Mouse (Mus musculus): ENCODE measurements at regions not wholly inside any gene's neighbourhood (a gene's known extent, or its start where the extent isn't known, plus 50 kb on each side); places are given as distances from the start of the nearest gene placed in this dataset.
"Not testable (repeated sequence)": the region's sequence is repeated elsewhere in the genome, so short reads cannot be mapped to it uniquely, and the experiment has no call there.

DNA sequence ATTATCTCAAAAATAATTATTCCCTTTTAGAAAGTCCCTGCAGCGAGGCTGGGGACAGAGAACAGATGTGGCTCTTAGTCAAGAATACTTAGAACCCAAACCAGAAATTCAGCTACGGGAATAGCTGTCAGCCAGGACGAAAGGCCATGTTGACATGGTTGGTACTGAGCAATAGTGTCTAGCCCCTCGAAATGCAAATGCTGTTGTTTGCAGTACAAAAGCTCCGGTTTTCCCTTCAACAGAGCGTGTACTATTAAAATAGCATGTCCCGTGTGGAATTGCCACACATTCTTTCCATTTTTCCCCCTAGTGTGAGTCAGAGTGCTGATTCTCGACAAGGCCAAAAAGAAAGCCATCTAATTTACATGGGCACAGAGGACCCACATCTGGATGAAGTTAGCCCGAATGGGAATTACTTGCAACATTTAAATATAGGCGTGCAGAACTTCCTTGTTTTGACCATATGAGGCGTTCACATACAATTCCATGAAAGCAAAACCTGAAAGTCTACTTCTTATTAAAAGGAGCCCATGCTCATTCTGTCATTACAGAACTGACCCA lies 253.7 kb downstream of the Pten start:
- H3K4me1 ChIP-seq (ENCODE audit: control insufficient read depth, insufficient read depth, insufficient read length, low read length), result no peaks in the 10 kb centered on the region
- WGBS, result 89% methylated on average over 11 of the region's 11 CpGs
- H3K27me3 ChIP-seq (ENCODE audit: control insufficient read depth, insufficient read depth, low read length), result no peaks in the 10 kb centered on the region
- H3K36me3 ChIP-seq (ENCODE audit: control insufficient read depth, insufficient read depth, low read length), result no peaks in the 10 kb centered on the region
- no peak overlapping the region for H3K4me3 ChIP-seq (ENCODE audit: low read depth, low read length)
- TF ChIP-seq CTCF (IDR thresholded peaks at IDR 0.05; ENCODE audit: extremely low read depth, insufficient read length, insufficient replicate concordance, low read depth, low read length) (no peak), POLR2A (IDR thresholded peaks at IDR 0.05; ENCODE audit: low read depth, low read length) (no peak)
- H3K27ac ChIP-seq (ENCODE audit: insufficient read depth, low read depth, low read length), result no peak overlapping the region

DNA sequence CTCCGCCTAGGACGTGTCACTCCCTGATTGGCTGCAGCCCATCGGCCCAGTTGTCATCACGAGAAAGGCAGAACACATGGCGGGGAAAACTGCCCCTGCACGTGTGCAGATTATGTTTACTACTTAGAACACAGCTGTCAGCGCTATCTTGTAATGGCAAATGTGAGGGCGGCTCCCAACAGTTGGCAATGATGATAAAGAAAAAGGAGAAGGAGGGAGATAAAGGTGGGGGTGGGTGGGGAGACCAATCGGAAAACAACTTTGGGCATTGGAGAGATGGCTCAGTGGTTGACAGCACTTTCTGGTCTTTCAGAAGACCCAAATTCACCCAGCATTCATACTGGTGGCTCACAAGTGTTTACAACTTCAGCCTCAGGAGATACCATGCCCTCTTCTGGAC lies 257.6 kb downstream of the Pten start:
- not testable (repeated sequence) for H3K36me3 ChIP-seq (ENCODE audit: control insufficient read depth, insufficient read depth, low read length); H3K4me3 ChIP-seq (ENCODE audit: low read depth, low read length); H3K27ac ChIP-seq (ENCODE audit: insufficient read depth, low read depth, low read length); H3K27me3 ChIP-seq (ENCODE audit: control insufficient read depth, insufficient read depth, low read length); H3K4me1 ChIP-seq (ENCODE audit: control insufficient read depth, insufficient read depth, insufficient read length, low read length)
- WGBS, result 85% methylated on average over 9 of the region's 9 CpGs

DNA sequence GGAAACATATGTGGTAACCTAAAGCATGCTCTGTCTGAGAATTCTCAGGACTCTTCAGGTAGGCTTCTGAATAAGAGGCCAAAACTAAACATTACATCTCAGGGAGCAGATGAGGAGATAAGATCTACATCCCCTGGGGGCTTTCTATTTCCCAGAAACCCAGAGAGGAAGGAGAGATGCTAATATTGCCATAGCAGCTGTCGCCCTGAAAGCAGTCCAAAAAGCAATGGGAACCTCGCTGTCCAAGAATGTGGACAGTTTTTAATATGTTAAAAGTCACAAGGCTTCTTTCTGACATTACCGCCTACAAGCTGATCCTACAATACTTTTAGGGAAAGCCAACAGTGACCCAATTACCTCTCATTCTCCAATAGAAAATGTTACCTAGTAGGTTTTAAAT lies 263.9 kb downstream of the Pten start:
- no peak overlapping the region for H3K4me3 ChIP-seq (ENCODE audit: low read depth, low read length)
- no peak overlapping the region for H3K27ac ChIP-seq (ENCODE audit: insufficient read depth, low read depth, low read length)
- H3K4me1 ChIP-seq (ENCODE audit: control insufficient read depth, insufficient read depth, insufficient read length, low read length), result no peaks in the 10 kb centered on the region
- no peaks in the 10 kb centered on the region for H3K36me3 ChIP-seq (ENCODE audit: control insufficient read depth, insufficient read depth, low read length)
- no peak for TF ChIP-seq POLR2A (IDR thresholded peaks at IDR 0.05; ENCODE audit: low read depth, low read length)
- no peak for TF ChIP-seq CTCF (IDR thresholded peaks at IDR 0.05; ENCODE audit: extremely low read depth, insufficient read length, insufficient replicate concordance, low read depth, low read length)
- WGBS, result 81% methylated on average over 3 of the region's 3 CpGs
- no peaks in the 10 kb centered on the region for H3K27me3 ChIP-seq (ENCODE audit: control insufficient read depth, insufficient read depth, low read length)

DNA sequence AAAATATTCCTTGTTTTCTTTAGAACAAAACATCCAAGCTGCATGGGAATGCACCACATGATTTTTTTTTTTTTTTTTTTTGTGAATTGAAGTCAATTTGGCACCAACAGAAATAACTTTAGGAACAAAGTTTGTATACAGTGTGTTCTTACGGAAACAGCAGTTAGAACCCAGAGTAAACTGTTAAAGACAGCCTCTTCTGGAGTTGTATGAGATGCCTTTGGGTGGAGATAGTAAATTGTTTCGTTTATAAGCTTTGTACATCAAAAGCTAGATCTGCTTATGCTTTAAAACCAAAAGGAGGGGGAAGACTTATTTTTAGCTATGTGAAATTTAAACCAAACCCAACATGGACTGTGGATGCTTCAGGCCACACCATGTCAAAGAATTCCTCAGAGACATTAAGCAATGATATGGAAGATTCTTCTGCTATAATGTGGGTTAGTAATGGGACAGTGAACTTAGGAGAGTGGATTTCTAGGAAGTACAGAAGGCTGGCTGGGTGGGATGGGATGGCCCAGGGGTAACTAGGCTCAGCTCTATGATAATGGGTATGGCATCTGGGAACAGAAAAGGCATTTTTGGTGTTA lies 265.6 kb downstream of the Pten start:
- TF ChIP-seq CTCF (IDR thresholded peaks at IDR 0.05; ENCODE audit: extremely low read depth, insufficient read length, insufficient replicate concordance, low read depth, low read length) (no peak), POLR2A (IDR thresholded peaks at IDR 0.05; ENCODE audit: low read depth, low read length) (no peak)
- Histone ChIP-seq H3K27ac (ENCODE audit: insufficient read depth, low read depth, low read length) (no peak overlapping the region), H3K36me3 (ENCODE audit: control insufficient read depth, insufficient read depth, low read length) (no peaks in the 10 kb centered on the region), H3K4me3 (ENCODE audit: low read depth, low read length) (no peak overlapping the region), H3K27me3 (ENCODE audit: control insufficient read depth, insufficient read depth, low read length) (no peaks in the 10 kb centered on the region), H3K4me1 (ENCODE audit: control insufficient read depth, insufficient read depth, insufficient read length, low read length) (no peaks in the 10 kb centered on the region)
- WGBS, result 63% methylated on average over 2 of the region's 2 CpGs

DNA sequence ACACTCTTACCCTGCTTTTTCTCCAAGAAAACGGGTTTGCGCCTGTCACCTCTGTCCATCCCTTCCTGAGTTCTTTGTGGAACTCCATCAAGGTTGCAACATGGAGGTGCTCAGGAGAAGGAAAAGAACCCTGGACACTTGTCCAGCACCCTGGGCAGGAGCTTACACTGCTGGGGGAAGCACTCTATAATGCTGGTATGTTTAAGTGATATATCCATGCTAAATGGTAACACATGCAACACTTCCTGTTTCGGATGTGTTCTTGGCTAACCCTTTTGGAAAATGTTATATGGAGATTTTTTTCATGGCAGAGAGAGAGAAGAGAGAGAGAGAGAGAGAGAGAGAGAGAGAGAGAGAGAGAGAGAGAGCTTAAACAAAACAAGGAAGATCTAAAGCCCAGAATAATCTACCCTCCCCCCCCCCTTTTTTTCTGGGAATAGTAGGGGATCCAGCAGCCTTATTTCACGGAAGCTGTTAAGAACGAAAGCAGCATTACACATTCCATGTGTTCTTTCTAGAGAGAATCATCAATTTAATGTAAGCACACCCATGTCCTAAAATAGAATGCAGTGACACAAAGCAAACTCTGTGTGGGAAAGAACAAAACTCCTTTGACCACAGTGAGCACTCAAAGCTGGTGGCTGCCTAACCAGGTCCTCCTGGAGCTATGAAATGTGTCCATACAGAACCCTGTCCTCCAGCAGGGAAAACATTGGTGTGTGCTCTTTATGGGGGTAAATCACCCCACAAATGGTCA lies 272.6 kb downstream of the Pten start:
- H3K36me3 ChIP-seq (ENCODE audit: control insufficient read depth, insufficient read depth, low read length), result no peaks in the 10 kb centered on the region
- no peak overlapping the region for H3K4me3 ChIP-seq (ENCODE audit: low read depth, low read length)
- H3K27ac ChIP-seq (ENCODE audit: insufficient read depth, low read depth, low read length), result no peak overlapping the region
- no peaks in the 10 kb centered on the region for H3K4me1 ChIP-seq (ENCODE audit: control insufficient read depth, insufficient read depth, insufficient read length, low read length)
- TF ChIP-seq POLR2A (IDR thresholded peaks at IDR 0.05; ENCODE audit: low read depth, low read length) (no peak), CTCF (IDR thresholded peaks at IDR 0.05; ENCODE audit: extremely low read depth, insufficient read length, insufficient replicate concordance, low read depth, low read length) (no peak)
- 81% methylated on average over 5 of the region's 5 CpGs for WGBS
- H3K27me3 ChIP-seq (ENCODE audit: control insufficient read depth, insufficient read depth, low read length), result no peaks in the 10 kb centered on the region

DNA sequence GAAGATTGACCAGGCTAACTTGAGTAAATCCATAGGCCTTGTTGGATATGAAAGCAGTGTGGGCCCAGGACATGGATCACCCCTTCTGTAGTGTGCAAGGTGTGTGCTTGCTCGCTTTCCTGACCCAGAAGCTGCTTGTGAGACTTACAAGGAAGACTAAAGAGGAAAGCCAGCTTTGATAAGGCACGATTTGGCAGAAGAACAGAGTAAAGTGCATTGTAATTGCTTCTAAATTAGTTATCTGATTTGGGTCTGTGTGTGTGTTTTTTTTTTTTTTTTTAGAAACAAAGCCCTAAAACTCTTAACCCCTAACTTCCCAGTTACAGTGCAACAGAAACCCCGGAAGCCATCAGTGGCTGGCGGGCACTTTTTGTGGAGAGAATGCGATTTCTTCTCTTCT lies 283.2 kb downstream of the Pten start:
- no peaks in the 10 kb centered on the region for H3K36me3 ChIP-seq (ENCODE audit: control insufficient read depth, insufficient read depth, low read length)
- no peaks in the 10 kb centered on the region for H3K27me3 ChIP-seq (ENCODE audit: control insufficient read depth, insufficient read depth, low read length)
- TF ChIP-seq CTCF (IDR thresholded peaks at IDR 0.05; ENCODE audit: extremely low read depth, insufficient read length, insufficient replicate concordance, low read depth, low read length) (no peak), POLR2A (IDR thresholded peaks at IDR 0.05; ENCODE audit: low read depth, low read length) (no peak)
- no peak overlapping the region for H3K27ac ChIP-seq (ENCODE audit: insufficient read depth, low read depth, low read length)
- no peak overlapping the region for H3K4me3 ChIP-seq (ENCODE audit: low read depth, low read length)
- WGBS, result 20% methylated on average over 5 of the region's 5 CpGs
- peaks cover 6% of the 10 kb centered on the region; the same call in 1 of the 2 replicates for H3K4me1 ChIP-seq (ENCODE audit: control insufficient read depth, insufficient read depth, insufficient read length, low read length)

DNA sequence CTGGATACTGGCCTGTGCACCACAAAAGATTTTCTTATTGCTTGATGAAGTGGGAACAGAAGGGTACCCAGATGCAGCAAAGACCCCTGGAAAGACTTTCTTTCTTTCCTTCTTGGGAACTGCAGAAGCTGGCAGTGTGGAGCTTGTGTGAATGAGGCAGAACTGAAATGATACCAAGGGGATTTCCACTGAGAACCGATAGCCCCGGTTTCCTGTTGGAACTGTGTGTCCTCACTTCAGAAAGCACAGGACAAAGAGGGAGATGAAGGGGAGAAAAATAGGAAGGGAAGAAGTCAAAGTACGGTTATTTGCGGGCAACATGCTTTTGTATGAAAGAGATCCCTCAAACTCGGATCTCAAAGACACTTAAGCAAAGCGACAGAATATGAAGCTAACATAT lies 283.7 kb downstream of the Pten start:
- H3K27me3 ChIP-seq (ENCODE audit: control insufficient read depth, insufficient read depth, low read length), result no peaks in the 10 kb centered on the region
- no peak overlapping the region for H3K27ac ChIP-seq (ENCODE audit: insufficient read depth, low read depth, low read length)
- TF ChIP-seq CTCF (IDR thresholded peaks at IDR 0.05; ENCODE audit: extremely low read depth, insufficient read length, insufficient replicate concordance, low read depth, low read length) (no peak), POLR2A (IDR thresholded peaks at IDR 0.05; ENCODE audit: low read depth, low read length) (no peak)
- H3K4me3 ChIP-seq (ENCODE audit: low read depth, low read length), result no peak overlapping the region
- H3K4me1 ChIP-seq (ENCODE audit: control insufficient read depth, insufficient read depth, insufficient read length, low read length), result peaks cover 6% of the 10 kb centered on the region; the same call in 1 of the 2 replicates
- WGBS, result 30% methylated on average over 6 of the region's 6 CpGs
- H3K36me3 ChIP-seq (ENCODE audit: control insufficient read depth, insufficient read depth, low read length), result no peaks in the 10 kb centered on the region
